Mouse (Mus musculus): ENCODE measurements at regions not wholly inside any gene's neighbourhood (a gene's known extent, or its start where the extent isn't known, plus 50 kb on each side); places are given as distances from the start of the nearest gene placed in this dataset.
"Not testable (repeated sequence)": the region's sequence is repeated elsewhere in the genome, so short reads cannot be mapped to it uniquely, and the experiment has no call there.

GRCm38 (mm10) chr12:45562637-45563220 is 488.2 kb upstream of the Stxbp6 start:
- no peaks in the 10 kb centered on the region for H3K36me3 ChIP-seq (ENCODE audit: control insufficient read depth, insufficient read depth, low read length)
- no peak overlapping the region for H3K9ac ChIP-seq (replicated peaks; ENCODE audit: low read depth, low read length)
- H3K4me2 ChIP-seq (replicated peaks; ENCODE audit: low read depth, low read length), result no peak overlapping the region
- H3K4me3 ChIP-seq (ENCODE audit: low read depth, low read length), result no peak overlapping the region
- no peaks in the 10 kb centered on the region for H3K4me1 ChIP-seq (ENCODE audit: control insufficient read depth, insufficient read depth, low read length)
- H3K9me3 ChIP-seq (ENCODE audit: control insufficient read depth, low read depth, low read length), result no peaks in the 10 kb centered on the region
- H3K27ac ChIP-seq (ENCODE audit: low read length), result no peak overlapping the region
- 33% methylated on average over 1 of the region's 1 CpGs for WGBS
- ATAC-seq (ENCODE audit: insufficient number of reproducible peaks, insufficient read depth, low FRiP score, low read depth), result no peak
- H3K27me3 ChIP-seq (ENCODE audit: control insufficient read depth, insufficient read depth, low read length), result no peaks in the 10 kb centered on the region

GRCm38 (mm10) chr12:45561889-45562288 is 487.4 kb upstream of the Stxbp6 start:
- no peaks in the 10 kb centered on the region for H3K9me3 ChIP-seq (ENCODE audit: control insufficient read depth, low read depth, low read length)
- no peak overlapping the region for H3K9ac ChIP-seq (replicated peaks; ENCODE audit: low read depth, low read length)
- no peak overlapping the region for H3K4me3 ChIP-seq (ENCODE audit: low read depth, low read length)
- no peaks in the 10 kb centered on the region for H3K27me3 ChIP-seq (ENCODE audit: control insufficient read depth, insufficient read depth, low read length)
- ATAC-seq (ENCODE audit: insufficient number of reproducible peaks, insufficient read depth, low FRiP score, low read depth), result no peak
- H3K27ac ChIP-seq (ENCODE audit: low read length), result no peak overlapping the region
- H3K4me1 ChIP-seq (ENCODE audit: control insufficient read depth, insufficient read depth, low read length), result no peaks in the 10 kb centered on the region
- no peaks in the 10 kb centered on the region for H3K36me3 ChIP-seq (ENCODE audit: control insufficient read depth, insufficient read depth, low read length)
- H3K4me2 ChIP-seq (replicated peaks; ENCODE audit: low read depth, low read length), result no peak overlapping the region
- 83% methylated on average over 11 of the region's 11 CpGs for WGBS

GRCm38 (mm10) chr12:45561362-45561761 is 486.9 kb upstream of the Stxbp6 start:
- Histone ChIP-seq H3K4me1 (ENCODE audit: control insufficient read depth, insufficient read depth, low read length) (no peaks in the 10 kb centered on the region), H3K9ac (replicated peaks; ENCODE audit: low read depth, low read length) (no peak overlapping the region), H3K9me3 (ENCODE audit: control insufficient read depth, low read depth, low read length) (no peaks in the 10 kb centered on the region), H3K27me3 (ENCODE audit: control insufficient read depth, insufficient read depth, low read length) (no peaks in the 10 kb centered on the region), H3K27ac (ENCODE audit: low read length) (no peak overlapping the region), H3K4me2 (replicated peaks; ENCODE audit: low read depth, low read length) (no peak overlapping the region), H3K4me3 (ENCODE audit: low read depth, low read length) (no peak overlapping the region), H3K36me3 (ENCODE audit: control insufficient read depth, insufficient read depth, low read length) (no peaks in the 10 kb centered on the region)
- 54% methylated on average over 1 of the region's 1 CpGs for WGBS
- ATAC-seq (ENCODE audit: insufficient number of reproducible peaks, insufficient read depth, low FRiP score, low read depth), result no peak

DNA sequence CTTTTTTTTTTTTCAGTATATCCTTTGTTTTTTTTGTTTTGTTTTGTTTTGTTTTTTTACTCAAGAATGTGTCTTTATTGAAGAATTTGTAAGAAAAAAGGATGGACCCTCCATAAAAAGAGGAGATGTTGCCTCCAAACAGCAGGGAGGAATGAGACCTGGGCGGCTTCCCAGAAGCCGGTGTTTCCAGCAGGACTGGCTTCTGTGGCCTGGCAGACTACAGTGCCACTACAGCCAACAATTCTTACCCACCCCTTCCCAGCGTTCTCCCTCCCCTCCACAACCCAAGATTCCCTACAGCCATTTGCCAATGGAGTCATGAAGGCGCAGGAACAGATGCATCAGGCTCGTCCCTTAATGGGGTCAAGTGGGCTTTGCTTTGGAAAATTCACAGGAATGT is 475.4 kb upstream of the Stxbp6 start:
- WGBS, result 86% methylated on average over 5 of the region's 5 CpGs
- not testable (repeated sequence) for H3K27me3 ChIP-seq (ENCODE audit: control insufficient read depth, insufficient read depth, low read length); ATAC-seq (ENCODE audit: insufficient number of reproducible peaks, insufficient read depth, low FRiP score, low read depth); H3K9me3 ChIP-seq (ENCODE audit: control insufficient read depth, low read depth, low read length); H3K4me2 ChIP-seq (replicated peaks; ENCODE audit: low read depth, low read length); H3K4me3 ChIP-seq (ENCODE audit: low read depth, low read length); H3K36me3 ChIP-seq (ENCODE audit: control insufficient read depth, insufficient read depth, low read length); H3K27ac ChIP-seq (ENCODE audit: low read length); H3K4me1 ChIP-seq (ENCODE audit: control insufficient read depth, insufficient read depth, low read length); H3K9ac ChIP-seq (replicated peaks; ENCODE audit: low read depth, low read length)

GRCm38 (mm10) chr12:45519554-45519953 is 445.0 kb upstream of the Stxbp6 start:
- H3K4me2 ChIP-seq (replicated peaks; ENCODE audit: low read depth, low read length), result no peak overlapping the region
- no peaks in the 10 kb centered on the region for H3K36me3 ChIP-seq (ENCODE audit: control insufficient read depth, insufficient read depth, low read length)
- H3K27me3 ChIP-seq (ENCODE audit: control insufficient read depth, insufficient read depth, low read length), result no peaks in the 10 kb centered on the region
- no peaks in the 10 kb centered on the region for H3K9me3 ChIP-seq (ENCODE audit: control insufficient read depth, low read depth, low read length)
- H3K9ac ChIP-seq (replicated peaks; ENCODE audit: low read depth, low read length), result no peak overlapping the region
- ATAC-seq (ENCODE audit: insufficient number of reproducible peaks, insufficient read depth, low FRiP score, low read depth), result no peak
- no peak overlapping the region for H3K27ac ChIP-seq (ENCODE audit: low read length)
- no peaks in the 10 kb centered on the region for H3K4me1 ChIP-seq (ENCODE audit: control insufficient read depth, insufficient read depth, low read length)
- no peak overlapping the region for H3K4me3 ChIP-seq (ENCODE audit: low read depth, low read length)

- 71% methylated on average over 3 of the region's 3 CpGs for WGBS
- no peak overlapping the region for H3K4me2 ChIP-seq (replicated peaks; ENCODE audit: low read depth, low read length)
- no peaks in the 10 kb centered on the region for H3K27me3 ChIP-seq (ENCODE audit: control insufficient read depth, insufficient read depth, low read length)
- no peak for ATAC-seq (ENCODE audit: insufficient number of reproducible peaks, insufficient read depth, low FRiP score, low read depth)
- no peak overlapping the region for H3K4me3 ChIP-seq (ENCODE audit: low read depth, low read length)
- no peaks in the 10 kb centered on the region for H3K4me1 ChIP-seq (ENCODE audit: control insufficient read depth, insufficient read depth, low read length)
- no peaks in the 10 kb centered on the region for H3K36me3 ChIP-seq (ENCODE audit: control insufficient read depth, insufficient read depth, low read length)
- no peaks in the 10 kb centered on the region for H3K9me3 ChIP-seq (ENCODE audit: control insufficient read depth, low read depth, low read length)
- no peak overlapping the region for H3K27ac ChIP-seq (ENCODE audit: low read length)
- no peak overlapping the region for H3K9ac ChIP-seq (replicated peaks; ENCODE audit: low read depth, low read length)
These were observed 439.9 kb upstream of the Stxbp6 start for GRCm38 (mm10) chr12:45514459-45514858.

DNA sequence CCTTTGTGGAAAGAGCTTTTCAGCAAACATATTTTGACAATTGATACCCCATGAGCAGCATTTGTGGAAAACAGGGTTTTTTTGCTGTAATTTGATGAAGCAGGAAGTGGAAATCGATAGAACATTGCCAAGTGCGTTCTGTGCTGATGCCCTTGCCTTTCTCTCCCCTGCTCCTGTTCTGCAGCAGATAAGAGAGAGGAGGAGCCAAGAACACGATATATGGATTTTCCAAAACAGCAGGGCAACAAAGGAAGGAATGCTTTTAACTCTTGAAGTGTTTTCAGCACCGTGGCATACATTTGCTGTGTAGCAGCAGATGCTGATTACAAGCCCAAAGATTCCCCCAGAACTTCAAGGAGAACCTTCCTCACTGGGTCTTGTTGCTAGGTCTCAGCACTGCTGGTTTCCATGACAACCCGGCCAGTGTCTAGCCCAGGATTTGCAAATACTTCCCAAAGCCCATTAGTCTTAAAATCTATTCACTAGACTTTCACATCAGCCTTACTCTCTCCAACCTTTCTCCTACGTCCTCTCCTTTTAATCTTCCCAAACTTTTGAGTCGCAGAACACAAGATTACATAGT is 433.0 kb upstream of the Stxbp6 start:
- H3K36me3 ChIP-seq (ENCODE audit: control insufficient read depth, insufficient read depth, low read length), result no peaks in the 10 kb centered on the region
- H3K4me3 ChIP-seq (ENCODE audit: low read depth, low read length), result no peak overlapping the region
- no peak overlapping the region for H3K27ac ChIP-seq (ENCODE audit: low read length)
- no peaks in the 10 kb centered on the region for H3K27me3 ChIP-seq (ENCODE audit: control insufficient read depth, insufficient read depth, low read length)
- H3K9ac ChIP-seq (replicated peaks; ENCODE audit: low read depth, low read length), result no peak overlapping the region
- H3K4me1 ChIP-seq (ENCODE audit: control insufficient read depth, insufficient read depth, low read length), result no peaks in the 10 kb centered on the region
- no peak for ATAC-seq (ENCODE audit: insufficient number of reproducible peaks, insufficient read depth, low FRiP score, low read depth)
- H3K9me3 ChIP-seq (ENCODE audit: control insufficient read depth, low read depth, low read length), result no peaks in the 10 kb centered on the region
- H3K4me2 ChIP-seq (replicated peaks; ENCODE audit: low read depth, low read length), result no peak overlapping the region
- WGBS, result 36% methylated on average over 7 of the region's 7 CpGs

GRCm38 (mm10) chr12:45499834-45500233 is 425.3 kb upstream of the Stxbp6 start:
- H3K4me2 ChIP-seq (replicated peaks; ENCODE audit: low read depth, low read length), result no peak overlapping the region
- no peaks in the 10 kb centered on the region for H3K9me3 ChIP-seq (ENCODE audit: control insufficient read depth, low read depth, low read length)
- no peak overlapping the region for H3K27ac ChIP-seq (ENCODE audit: low read length)
- no peak overlapping the region for H3K9ac ChIP-seq (replicated peaks; ENCODE audit: low read depth, low read length)
- H3K27me3 ChIP-seq (ENCODE audit: control insufficient read depth, insufficient read depth, low read length), result no peaks in the 10 kb centered on the region
- no peak for ATAC-seq (ENCODE audit: insufficient number of reproducible peaks, insufficient read depth, low FRiP score, low read depth)
- WGBS, result 58% methylated on average over 6 of the region's 6 CpGs
- no peaks in the 10 kb centered on the region for H3K36me3 ChIP-seq (ENCODE audit: control insufficient read depth, insufficient read depth, low read length)
- H3K4me1 ChIP-seq (ENCODE audit: control insufficient read depth, insufficient read depth, low read length), result no peaks in the 10 kb centered on the region
- no peak overlapping the region for H3K4me3 ChIP-seq (ENCODE audit: low read depth, low read length)

GRCm38 (mm10) chr12:45498230-45498629 is 423.7 kb upstream of the Stxbp6 start:
- H3K9me3 ChIP-seq (ENCODE audit: control insufficient read depth, low read depth, low read length), result no peaks in the 10 kb centered on the region
- H3K4me1 ChIP-seq (ENCODE audit: control insufficient read depth, insufficient read depth, low read length), result no peaks in the 10 kb centered on the region
- no peak overlapping the region for H3K4me3 ChIP-seq (ENCODE audit: low read depth, low read length)
- no peak overlapping the region for H3K4me2 ChIP-seq (replicated peaks; ENCODE audit: low read depth, low read length)
- H3K27ac ChIP-seq (ENCODE audit: low read length), result no peak overlapping the region
- H3K9ac ChIP-seq (replicated peaks; ENCODE audit: low read depth, low read length), result no peak overlapping the region
- no peaks in the 10 kb centered on the region for H3K27me3 ChIP-seq (ENCODE audit: control insufficient read depth, insufficient read depth, low read length)
- H3K36me3 ChIP-seq (ENCODE audit: control insufficient read depth, insufficient read depth, low read length), result no peaks in the 10 kb centered on the region
- ATAC-seq (ENCODE audit: insufficient number of reproducible peaks, insufficient read depth, low FRiP score, low read depth), result no peak
